Mouse (Mus musculus): ENCODE measurements around the gene Igfbp7.
A peak's percentile ranks its signal among the peaks of the same experiment; 100 is the strongest.
"Not testable (repeated sequence)": the region's sequence is repeated elsewhere in the genome, so short reads cannot be mapped to it uniquely, and the experiment has no call there.

The Igfbp7 gene

DNA sequence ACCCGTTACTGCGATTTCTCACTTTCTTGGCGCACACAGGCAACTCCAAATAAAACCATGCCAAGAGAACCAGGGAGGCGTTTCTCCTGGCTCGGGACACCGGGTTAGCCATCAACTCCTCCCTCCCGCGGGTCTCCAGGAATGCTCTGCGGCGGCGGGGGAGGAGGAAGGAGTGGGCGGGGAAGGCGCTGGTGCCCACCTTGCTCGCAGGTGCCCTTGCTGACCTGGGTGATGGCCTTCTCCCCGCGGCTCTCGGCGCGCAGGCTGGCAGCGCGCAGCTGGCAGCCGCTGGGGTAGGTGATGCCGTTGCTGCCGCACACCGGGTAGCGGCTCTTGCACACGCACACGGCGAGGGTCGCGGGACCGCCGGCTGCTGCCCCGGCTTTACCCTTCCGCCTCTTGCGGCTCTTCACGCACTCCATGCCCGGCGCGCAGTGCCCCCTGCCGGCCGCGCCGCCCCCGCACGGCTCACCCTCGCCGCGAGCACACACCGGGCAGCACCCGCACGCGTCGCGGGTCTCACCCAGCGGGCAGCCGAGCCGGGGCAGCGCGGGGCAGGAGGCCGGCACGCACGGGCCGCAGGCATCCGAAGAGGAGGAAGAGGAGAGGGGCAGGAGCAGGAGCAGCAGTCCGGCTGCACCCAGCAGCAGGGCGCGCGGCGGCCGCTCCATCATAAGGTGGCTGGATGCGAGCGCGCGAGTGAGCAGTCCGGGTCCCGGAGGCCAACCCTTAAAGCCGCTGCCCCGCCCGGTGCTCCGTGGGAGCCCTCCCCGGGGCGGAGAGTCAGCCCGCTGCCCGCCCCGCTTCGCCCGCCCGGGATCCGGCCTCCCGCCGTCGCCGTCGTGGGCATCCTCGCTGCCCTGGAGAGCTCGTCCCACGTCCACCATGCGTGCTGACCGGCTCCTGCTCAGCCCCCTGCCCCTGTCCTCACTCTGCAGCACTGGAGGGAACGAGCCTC, at the start of gene Igfbp7:
Gene Igfbp7 (minus strand): TSS at position 701 of the 958 bp plus-strand sequence.
- peak; percentile 34 to 54 for DNase-seq (ENCODE audit: low spot score in 2 of 2)

DNA sequence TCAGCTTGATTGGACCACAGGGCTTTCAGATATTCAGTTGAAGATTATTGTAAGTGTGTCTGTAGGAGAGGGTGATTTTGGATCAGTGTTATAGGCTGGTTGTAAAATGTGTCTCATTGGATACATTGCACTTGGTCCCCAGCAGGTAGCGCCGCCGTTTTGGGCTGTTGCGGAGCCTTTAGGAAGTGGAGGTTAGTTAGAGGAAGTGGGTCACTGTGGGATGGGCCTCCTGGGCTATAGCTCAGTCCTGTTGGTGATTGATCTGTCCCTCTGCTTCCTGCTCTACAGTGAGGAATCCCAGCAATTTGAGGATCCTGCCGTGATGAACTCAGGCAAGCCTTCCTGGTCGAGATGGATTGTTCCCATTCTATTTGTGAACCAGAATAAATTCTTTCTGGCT, 44.3 kb upstream of the Igfbp7 start:
- DNase-seq (ENCODE audit: low spot score in 2 of 2): no peak

- DNase-seq (ENCODE audit: low spot score in 2 of 2): no peak
Observed at GRCm38 (mm10) chr5:77449531-77449930, 41.7 kb upstream of the Igfbp7 start.

DNA sequence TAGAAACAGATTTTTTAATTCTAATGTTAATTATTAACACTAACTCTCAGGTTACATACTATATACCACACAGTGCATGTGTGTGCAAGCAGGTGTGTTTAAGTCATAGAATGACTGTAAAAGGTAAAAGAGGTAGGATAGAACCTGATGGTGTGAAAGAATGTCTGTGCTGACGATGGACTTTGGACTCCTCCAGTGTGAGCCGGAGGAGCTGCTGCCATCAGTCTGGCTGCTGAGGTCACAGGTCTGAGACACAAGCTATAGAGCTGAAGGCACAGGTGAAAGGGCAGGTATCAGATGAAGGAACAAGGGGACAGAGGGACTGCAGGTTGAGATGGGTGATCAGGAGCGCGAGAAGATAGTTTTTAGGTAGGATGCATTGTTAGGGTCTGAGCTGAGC, 37.6 kb upstream of the Igfbp7 start:
- no peak for DNase-seq (ENCODE audit: low spot score in 2 of 2)

DNA sequence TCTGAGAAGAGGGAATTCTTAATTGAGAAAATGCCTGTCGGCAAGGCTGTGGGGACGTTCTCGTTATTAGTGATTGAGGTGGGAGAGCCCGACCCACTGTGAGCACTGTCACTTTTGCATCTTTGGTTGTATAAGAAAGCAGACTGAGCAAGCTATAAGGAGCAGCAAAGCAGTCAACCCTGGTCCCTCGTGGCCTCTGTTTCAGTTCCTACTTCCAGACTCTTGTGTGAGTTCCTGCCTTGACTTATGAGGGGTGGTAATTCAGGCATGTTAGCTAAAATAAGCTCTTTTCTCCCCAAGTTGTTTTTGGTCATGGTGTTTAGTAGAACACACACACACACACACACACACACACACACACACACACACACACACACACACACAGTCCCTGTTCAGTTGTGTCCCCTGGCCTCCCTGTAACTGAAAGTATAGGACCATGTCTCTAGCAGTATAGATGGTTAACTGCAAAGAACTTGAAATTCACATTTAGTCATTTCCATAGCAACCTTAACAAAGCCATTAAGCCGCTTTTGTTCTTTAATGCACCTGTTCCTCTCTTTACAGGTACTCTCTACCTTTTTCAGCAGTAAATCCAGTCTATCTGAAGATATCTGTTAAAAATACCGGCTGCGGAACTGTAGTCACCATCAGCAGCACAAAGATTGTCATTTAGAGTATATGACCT, 36.2 kb upstream of the Igfbp7 start:
- DNase-seq (ENCODE audit: low spot score in 2 of 2): no peak

- DNase-seq (ENCODE audit: low spot score in 2 of 2): no peak
Observed at GRCm38 (mm10) chr5:77442856-77443623, 35.2 kb upstream of the Igfbp7 start.

- no peak for DNase-seq (ENCODE audit: low spot score in 2 of 2)
Observed at GRCm38 (mm10) chr5:77436308-77436707, 28.5 kb upstream of the Igfbp7 start.

DNA sequence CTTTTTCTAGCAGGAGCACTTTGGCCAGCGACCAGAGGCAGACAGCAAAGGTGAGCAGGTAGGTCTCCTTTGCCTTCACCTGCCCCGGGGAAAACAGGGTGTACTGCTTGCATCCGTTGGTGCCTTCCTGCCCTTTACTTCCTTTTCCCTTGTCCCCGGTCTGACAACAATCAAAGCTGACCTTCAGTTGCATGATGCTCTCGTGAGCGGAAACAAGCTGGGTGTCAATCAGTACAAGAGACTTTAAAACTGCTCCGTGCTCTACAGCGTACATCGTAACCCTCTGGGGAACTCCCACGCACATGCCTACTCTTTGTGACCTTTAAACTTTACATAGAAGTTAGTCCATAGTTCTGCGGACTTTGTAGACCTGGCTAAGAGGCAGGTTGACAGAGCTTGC, 26.2 kb upstream of the Igfbp7 start:
- no peak for DNase-seq (ENCODE audit: low spot score in 2 of 2)

- DNase-seq (ENCODE audit: low spot score in 2 of 2): peak; percentile 41 to 43
Observed at GRCm38 (mm10) chr5:77433561-77433960, 25.7 kb upstream of the Igfbp7 start.

DNA sequence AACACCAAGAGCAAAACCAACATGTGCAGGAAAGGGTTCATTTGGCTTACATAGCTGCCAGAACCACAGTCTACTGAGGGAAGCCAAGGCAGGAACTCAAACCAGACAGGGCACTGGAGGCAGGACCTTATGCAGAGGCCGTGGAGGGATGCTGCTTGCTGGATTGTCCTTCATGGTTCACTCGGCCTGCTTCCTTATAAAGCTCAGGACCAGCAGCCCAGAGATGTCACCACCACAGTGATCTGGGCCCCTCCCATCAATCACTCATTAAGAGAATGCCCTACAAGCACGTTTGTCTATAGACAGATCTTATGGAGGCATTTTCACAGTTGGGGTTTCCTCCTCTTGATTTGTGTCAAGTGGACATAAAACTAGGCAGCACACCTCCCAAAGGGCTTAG, 25.3 kb upstream of the Igfbp7 start:
- DNase-seq (ENCODE audit: low spot score in 2 of 2): no peak

- DNase-seq (ENCODE audit: low spot score in 2 of 2): no peak
Observed at GRCm38 (mm10) chr5:77432446-77432845, 24.6 kb upstream of the Igfbp7 start.

DNA sequence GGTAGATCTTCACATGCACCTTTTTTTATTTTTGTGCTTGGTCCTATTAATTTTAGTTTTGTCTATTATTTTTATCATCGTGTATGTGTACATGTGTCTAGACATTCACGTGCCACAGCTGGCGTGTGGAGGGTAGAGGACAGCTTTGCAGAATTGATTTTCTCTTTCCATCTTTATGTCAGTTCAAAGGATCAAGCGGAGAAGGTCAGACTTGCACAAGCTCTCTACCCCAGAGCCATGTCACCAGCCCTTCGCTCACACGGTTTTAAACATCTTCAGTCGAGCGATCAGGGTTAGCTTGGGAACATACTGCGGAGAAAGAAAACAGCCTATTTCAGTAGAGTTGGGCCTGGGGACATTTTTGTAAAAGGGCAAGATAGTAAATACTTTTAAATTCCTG, 23.2 kb upstream of the Igfbp7 start:
- no peak for DNase-seq (ENCODE audit: low spot score in 2 of 2)

DNA sequence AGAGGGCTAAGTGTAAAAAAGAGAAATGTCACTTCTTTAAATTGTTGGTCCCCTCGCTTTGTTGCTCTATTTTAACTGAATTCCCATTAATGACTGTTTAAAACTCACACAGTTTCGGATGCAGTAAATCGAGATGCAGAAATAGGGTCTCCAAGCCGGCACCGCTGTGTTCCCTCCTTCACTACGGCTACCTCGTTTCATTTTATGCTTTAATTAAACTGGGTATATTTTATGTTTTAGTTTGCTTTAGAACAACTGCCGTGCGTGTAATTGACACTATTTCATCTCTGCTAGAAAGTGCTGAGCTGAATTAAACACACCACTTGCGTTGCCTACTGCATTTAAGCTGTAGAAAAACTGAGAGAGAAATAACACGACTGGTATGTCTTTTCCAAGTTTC, 22.6 kb upstream of the Igfbp7 start:
- no peak for DNase-seq (ENCODE audit: low spot score in 2 of 2)

GRCm38 (mm10) chr5:77430049-77430448, 22.2 kb upstream of the Igfbp7 start:
- DNase-seq (ENCODE audit: low spot score in 2 of 2): no peak

DNA sequence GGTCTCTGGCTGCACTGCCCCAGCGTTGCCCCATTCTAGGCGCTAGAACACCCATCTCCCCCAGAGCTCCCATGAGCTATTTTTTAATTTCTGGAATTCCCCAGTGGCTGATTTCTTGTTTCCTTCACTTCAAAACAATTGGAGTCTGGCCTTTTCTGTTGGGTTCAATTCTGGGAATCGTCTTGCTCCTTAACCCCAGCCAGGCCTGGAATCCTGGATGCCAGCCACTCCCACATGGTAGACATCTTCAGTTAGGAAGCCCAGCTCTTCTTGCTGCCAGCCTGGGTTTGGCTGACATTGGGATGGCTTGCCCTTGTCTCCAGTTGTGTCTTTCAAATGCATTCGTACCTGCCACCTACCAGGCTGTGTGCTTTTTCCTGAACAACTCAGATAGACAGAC, 20.7 kb upstream of the Igfbp7 start:
- no peak for DNase-seq (ENCODE audit: low spot score in 2 of 2)

GRCm38 (mm10) chr5:77427986-77428385, 20.1 kb upstream of the Igfbp7 start:
- no peak for DNase-seq (ENCODE audit: low spot score in 2 of 2)

GRCm38 (mm10) chr5:77425721-77426500, 18.1 kb upstream of the Igfbp7 start:
- DNase-seq (ENCODE audit: low spot score in 2 of 2): no peak

GRCm38 (mm10) chr5:77419537-77419936, 11.7 kb upstream of the Igfbp7 start:
- DNase-seq (ENCODE audit: low spot score in 2 of 2): not testable (repeated sequence)

DNA sequence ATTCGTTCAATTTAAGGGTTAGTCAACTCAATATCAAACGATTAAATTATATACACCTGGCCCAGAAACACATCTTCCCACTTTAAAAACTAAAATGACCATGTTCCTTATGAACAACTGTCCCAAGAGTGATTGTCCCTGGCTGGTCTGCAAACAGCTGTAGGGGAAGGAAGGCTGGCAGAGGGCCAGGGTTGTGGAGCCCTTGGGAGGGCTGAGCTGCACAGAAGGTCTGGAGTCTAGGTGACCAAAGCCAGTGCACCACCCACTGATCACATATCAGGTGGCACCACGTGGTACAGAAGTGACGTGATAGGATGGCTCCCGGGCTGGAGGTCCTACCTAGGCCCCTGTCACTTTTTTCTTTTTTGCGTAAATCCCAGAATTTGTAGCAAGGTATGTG, 8.2 kb upstream of the Igfbp7 start:
- DNase-seq (ENCODE audit: low spot score in 2 of 2): no peak

DNA sequence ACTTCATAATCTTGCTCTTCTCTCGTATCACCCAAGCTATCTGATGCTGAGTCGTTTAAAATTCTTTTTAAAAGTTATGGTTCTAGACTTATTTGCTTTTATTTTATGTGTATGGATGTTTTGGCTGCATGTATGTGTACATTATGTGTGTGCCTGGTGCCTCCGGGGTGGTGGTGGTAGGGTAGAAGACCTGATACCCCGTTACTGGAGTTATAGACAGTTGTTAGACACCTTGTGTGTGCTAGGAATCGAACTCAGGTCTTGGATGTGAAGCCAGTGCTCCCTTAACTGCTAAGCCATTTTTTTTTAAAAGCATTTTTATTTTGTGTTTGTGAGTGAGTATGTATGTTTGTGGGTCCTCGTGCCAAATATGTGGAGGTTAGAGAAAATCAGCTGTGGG, 689 bp upstream of the Igfbp7 start:
- no peak for DNase-seq (ENCODE audit: low spot score in 2 of 2)

DNA sequence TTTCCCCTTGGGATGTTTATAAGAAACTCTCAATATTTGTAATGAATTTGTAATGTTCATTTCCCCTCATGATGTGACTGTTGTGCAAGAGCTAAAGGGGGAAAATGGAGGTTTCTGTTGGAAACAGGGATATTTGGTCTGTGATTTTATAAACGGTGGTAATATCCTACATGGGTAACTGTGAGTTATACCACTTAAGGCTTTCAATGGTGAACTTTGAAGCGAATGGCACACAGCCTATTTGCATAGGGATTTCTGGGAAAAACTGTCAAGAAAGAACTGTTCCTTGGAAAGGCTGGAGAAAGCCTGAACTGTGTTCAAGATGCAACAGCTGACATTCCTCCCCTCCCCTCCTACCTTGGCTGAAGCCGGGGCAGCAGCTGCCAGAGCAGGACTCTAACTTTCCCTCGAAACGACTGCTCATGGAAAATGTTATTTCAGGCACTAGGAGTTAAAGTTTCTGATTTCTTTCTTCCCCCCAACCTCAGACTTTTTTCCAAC, 1.4 kb downstream of the Igfbp7 start:
- no peak for DNase-seq (ENCODE audit: low spot score in 2 of 2)
